9 mouse cellular contexts compared by ENCODE assay signal in the genomic region with DNA sequence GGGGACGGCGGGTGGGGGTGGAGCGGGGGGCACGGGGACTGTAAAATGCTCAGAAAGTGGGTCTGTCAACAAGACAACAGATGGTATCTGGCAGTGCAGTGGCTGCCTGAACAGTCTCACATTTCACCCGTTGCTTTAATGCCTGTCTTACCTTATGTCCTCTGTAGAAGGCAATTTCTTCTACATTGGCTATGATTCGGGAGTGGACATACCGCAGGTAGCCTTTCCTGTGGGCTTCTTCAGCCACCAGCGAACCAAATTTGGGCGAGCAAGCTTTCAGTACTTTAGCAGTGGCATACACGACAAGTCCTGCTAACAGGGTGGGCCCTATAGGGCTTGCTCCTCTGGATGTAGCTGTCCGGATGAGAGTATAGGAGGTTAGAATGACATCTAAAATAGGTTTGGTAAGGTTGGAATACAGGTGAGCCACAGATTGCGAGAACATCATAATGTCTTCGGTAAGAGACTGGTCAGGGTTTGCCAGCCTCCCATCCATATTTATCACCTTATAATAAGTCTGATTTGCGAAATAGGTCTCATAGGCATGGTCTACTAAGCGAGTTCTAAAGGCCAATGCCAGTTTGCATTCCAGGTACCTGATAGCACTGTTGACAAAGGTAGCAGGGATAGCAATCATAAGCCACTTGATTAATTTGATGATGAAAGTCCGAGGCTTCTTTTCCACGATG. TPM values are rescaled to one million over a fixed set of nuclear protein-coding genes. Genes with fewer than 3 reads are reported as not detected.
DNase-seq lines count a peak whose midpoint lies in the region; ATAC-seq and TF ChIP-seq lines count a peak whose summit lies in the region.
"Had no signal": no experiment of that assay in that cellular context is flagged by ENCODE, and none has a peak within 500 bp of the region (broad histone marks: within the 10 kb centered on the region; RNA-seq: fewer than 3 reads in every experiment).

No protein-coding gene starts in this region.

- no peak for TF ChIP-seq POLR2A in liver, adult 2 months (IDR thresholded peaks at IDR 0.05; ENCODE audit: extremely low read depth, insufficient read depth, low read length)

- TF ChIP-seq CTCF in liver, adult 2 months (IDR thresholded peaks at IDR 0.05; ENCODE audit: low read depth, low read length) = no peak

- ATAC-seq in intestine, embryonic 15.5 days = no peak
- 0 out of 2 replicates have a peak, but pooled peaks have one; percentile 31 for ATAC-seq in neural tube, embryonic 12.5 days (ENCODE audit: low FRiP score, low read depth)

- H3K79me2 ChIP-seq in liver, adult 2 months (ENCODE audit: control insufficient read depth, insufficient read depth, low read length) = no peaks in the 10 kb centered on the region

- peak; percentile 87 for DNase-seq in liver, adult 2 months (ENCODE audit: extremely low read depth, low read depth, low spot score)
- DNase-seq in liver = no peak
- DNase-seq in embryo, embryonic 11 days = peak; percentile 14
- no peak for DNase-seq in frontal cortex, postnatal 25 days (ENCODE audit: low spot score in 2 of 2)
- no peak for DNase-seq in urinary bladder, postnatal 36 days (ENCODE audit: low spot score in 2 of 2)
- no peak for DNase-seq in c-Kit-positive CD71-positive TER-119-positive erythroid progenitor cells, embryonic 14.5 days (ENCODE audit: low spot score)

- no peaks in the 10 kb centered on the region for H3K36me3 ChIP-seq in liver, adult 2 months (ENCODE audit: control insufficient read depth, insufficient read depth, low read length)
- H3K36me3 ChIP-seq in intestine, embryonic 15.5 days = no peaks in the 10 kb centered on the region
- no peaks in the 10 kb centered on the region for H3K36me3 ChIP-seq in neural tube, embryonic 12.5 days

- H3K4me1 ChIP-seq in liver, adult 2 months (ENCODE audit: control insufficient read depth, insufficient read depth, low read length) = peaks cover 10% of the 10 kb centered on the region
- peaks cover 6% of the 10 kb centered on the region; the same call in 1 of the 2 replicates for H3K4me1 ChIP-seq in intestine, embryonic 15.5 days (replicated peaks)
- peaks cover 8% of the 10 kb centered on the region; the same call in 1 of the 2 replicates for H3K4me1 ChIP-seq in neural tube, embryonic 12.5 days

- peak overlapping the region; percentile 65 for H3K4me2 ChIP-seq in intestine, embryonic 15.5 days (replicated peaks)
- H3K4me2 ChIP-seq in neural tube, embryonic 12.5 days (replicated peaks) = peak overlapping the region; percentile 88

- H3K4me3 ChIP-seq in liver, adult 2 months (ENCODE audit: insufficient read depth, low read depth, low read length) = peak overlapping the region; percentile 55
- H3K4me3 ChIP-seq in intestine, embryonic 15.5 days (replicated peaks) = peak overlapping the region; percentile 34
- peak overlapping the region; percentile 51 for H3K4me3 ChIP-seq in neural tube, embryonic 12.5 days

- H3K9me3 ChIP-seq in intestine, embryonic 15.5 days = no peaks in the 10 kb centered on the region
- H3K9me3 ChIP-seq in neural tube, embryonic 12.5 days = no peaks in the 10 kb centered on the region

- H3K27ac ChIP-seq in liver, adult 2 months (replicated peaks; ENCODE audit: insufficient read depth, low read depth, low read length) = peak overlapping the region; percentile 29; the same call in 1 of the 2 replicates
- H3K27ac ChIP-seq in intestine, embryonic 15.5 days = peak overlapping the region; percentile 68; the same call in 1 of the 2 replicates
- H3K27ac ChIP-seq in neural tube, embryonic 12.5 days = no peak overlapping the region

- 15% methylated on average over 17 of the region's 17 CpGs for WGBS in liver, adult 2 months
- WGBS in intestine, embryonic 15.5 days = 45% methylated on average over 17 of the region's 17 CpGs
- 38% methylated on average over 17 of the region's 17 CpGs for WGBS in neural tube, embryonic 12.5 days

- H3K27me3 ChIP-seq in liver, adult 2 months (ENCODE audit: control insufficient read depth, insufficient read depth, low read length) = no peaks in the 10 kb centered on the region
- no peaks in the 10 kb centered on the region for H3K27me3 ChIP-seq in intestine, embryonic 15.5 days (replicated peaks)
- no peaks in the 10 kb centered on the region for H3K27me3 ChIP-seq in neural tube, embryonic 12.5 days (replicated peaks)

- peak overlapping the region; percentile 42 for H3K9ac ChIP-seq in liver, adult 2 months (ENCODE audit: low read depth, low read length)
- H3K9ac ChIP-seq in intestine, embryonic 15.5 days = no peak overlapping the region
- peak overlapping the region; percentile 63 for H3K9ac ChIP-seq in neural tube, embryonic 12.5 days

RNA-seq across cellular contexts. Expression of a gene that starts 0.9 kb away (rescaled TPM):
- 42.0 and 54.2 TPM in 2 replicates for total RNA-seq in liver, adult 2 months (2014; rRNA removed)
- polyA plus RNA-seq in liver, adult 2 months (2012; rRNA removed) = 5.6 and 7.0 TPM in 2 replicates
- polyA plus RNA-seq in intestine, embryonic 15.5 days (2015; fragmentation: Nextera tagmentation; extraction: Ambion mirVana) = 1.8 and 2.0 TPM in 2 replicates
- polyA plus RNA-seq in neural tube, embryonic 12.5 days (2016; fragmentation: Nextera tagmentation; extraction: Ambion mirVana) = 12.7 and 15.1 TPM in 2 replicates

RNA-seq across cellular contexts. Expression of a gene that starts 8.6 kb away (rescaled TPM):
- not detected in 2 replicates for total RNA-seq in liver, adult 2 months (2014; rRNA removed)
- not detected in 2 replicates for polyA plus RNA-seq in liver, adult 2 months (2012; rRNA removed)
- not detected in 2 replicates for polyA plus RNA-seq in intestine, embryonic 15.5 days (2015; fragmentation: Nextera tagmentation; extraction: Ambion mirVana)
- polyA plus RNA-seq in neural tube, embryonic 12.5 days (2016; fragmentation: Nextera tagmentation; extraction: Ambion mirVana) = not detected in 2 replicates
- total RNA-seq: left cerebral cortex, postnatal 25 days had no signal

Comparison
In these comparisons a context has a peak if more than half of its experiments do, and no peak if none do; other contexts are left out.
1. DNase-seq: peak in liver, adult 2 months (single experiment) and embryo, embryonic 11 days (single experiment); none in liver (single experiment), frontal cortex, postnatal 25 days (0 of 2), urinary bladder, postnatal 36 days (0 of 2) and c-Kit-positive CD71-positive TER-119-positive erythroid progenitor cells, embryonic 14.5 days (single experiment).
2. Peak in every context shown above with its lines, with median percentiles within 50 percentile points of each other: H3K4me3 ChIP-seq.